Mouse (Mus musculus) thymus, postnatal 0 days (tissue): Measurements from ENCODE around the gene Tgif2. TPM values are rescaled to one million over a fixed set of nuclear protein-coding genes. Genes with fewer than 3 reads are reported as not detected.
"Not testable (repeated sequence)": the region's sequence is repeated elsewhere in the genome, so short reads cannot be mapped to it uniquely, and the experiment has no call there.

Experiments
- DNase-seq: peaks from one replicate; pipeline ENCODE4 v3.0.0-alpha.2; 2015; ENCODE audit warnings: low spot score
- polyA plus RNA-seq: library from polyadenylated mRNA; unstranded; fragments of >200 nt; fragmentation: Nextera tagmentation; extraction: Ambion mirVana; gene quantifications from 2 replicates; pipeline ENCODE4 v1.2.1, GENCODE M21; 2015

The Tgif2 gene
- polyA plus RNA-seq, 1 experiment from 2014 or later: 17.2 TPM

DNA sequence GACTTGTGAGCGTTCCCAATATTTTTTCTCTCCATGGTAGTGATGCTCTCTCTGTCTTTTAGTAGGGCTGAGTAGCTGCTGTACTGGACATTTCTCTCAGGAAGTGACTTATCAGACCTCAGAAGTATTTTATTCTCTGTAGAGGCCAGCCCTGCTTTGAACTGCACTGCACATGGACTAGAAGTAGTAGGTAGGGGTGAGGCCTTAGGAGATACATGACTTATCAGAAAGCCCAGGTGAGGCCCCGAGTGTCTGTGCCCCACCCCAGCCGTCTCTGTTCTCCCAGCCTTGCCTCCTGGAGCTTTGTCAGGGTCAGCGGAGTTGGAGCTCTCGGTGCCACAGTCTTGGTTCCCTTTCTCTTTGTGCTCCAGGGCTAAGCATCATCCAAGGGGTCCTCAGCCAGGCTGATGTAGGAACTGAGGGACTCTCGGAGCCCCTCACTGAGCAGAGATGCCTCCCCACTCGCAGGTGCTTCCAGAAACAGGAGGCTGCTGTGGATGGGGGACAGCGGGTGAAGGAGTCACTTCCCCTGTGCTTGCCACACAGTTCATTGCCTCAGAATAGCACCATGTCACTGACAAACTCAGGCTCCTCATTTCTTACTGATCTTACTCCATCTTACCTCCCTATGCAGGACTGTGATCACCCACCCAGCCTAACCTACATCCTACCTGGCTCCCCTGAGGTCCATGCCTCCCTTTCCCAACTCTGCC, 34.4 kb downstream of the Tgif2 start:
- no peak for DNase-seq

DNA sequence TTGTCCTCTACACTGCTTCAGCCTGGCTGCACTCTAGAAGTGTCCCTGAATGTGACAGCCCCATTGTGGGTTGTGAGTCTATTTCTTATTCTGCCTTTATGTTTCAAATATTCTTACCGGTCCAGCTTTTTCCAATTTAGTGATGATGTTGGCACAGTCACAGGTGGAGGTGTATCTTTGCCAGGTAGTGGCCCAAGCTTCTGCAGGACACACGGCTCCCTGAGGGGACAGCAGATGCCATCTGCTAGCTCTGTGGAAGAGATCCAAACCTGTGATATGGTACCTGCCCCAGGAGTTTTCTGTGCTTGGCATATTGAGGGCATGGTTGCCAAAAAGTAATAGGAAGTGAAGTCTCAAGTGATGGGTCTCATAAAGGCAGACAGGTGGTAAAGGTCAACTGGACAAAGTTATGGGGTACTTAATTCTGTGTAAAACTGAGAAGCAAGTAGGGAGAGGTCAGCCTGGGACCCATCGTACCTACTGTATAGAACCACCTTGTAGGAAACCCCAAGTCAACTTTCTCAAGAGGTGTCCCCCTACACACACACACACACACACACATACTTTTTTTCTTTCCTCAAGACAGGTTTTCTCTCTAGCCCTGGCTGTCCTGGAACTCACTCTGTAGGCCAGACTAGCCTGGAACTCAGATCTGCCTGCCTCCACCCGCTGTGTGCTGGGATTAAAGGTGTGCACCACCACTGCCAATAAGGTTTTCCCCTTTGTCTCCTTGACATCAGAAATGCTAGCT, 35.1 kb downstream of the Tgif2 start:
- DNase-seq: no peak

DNA sequence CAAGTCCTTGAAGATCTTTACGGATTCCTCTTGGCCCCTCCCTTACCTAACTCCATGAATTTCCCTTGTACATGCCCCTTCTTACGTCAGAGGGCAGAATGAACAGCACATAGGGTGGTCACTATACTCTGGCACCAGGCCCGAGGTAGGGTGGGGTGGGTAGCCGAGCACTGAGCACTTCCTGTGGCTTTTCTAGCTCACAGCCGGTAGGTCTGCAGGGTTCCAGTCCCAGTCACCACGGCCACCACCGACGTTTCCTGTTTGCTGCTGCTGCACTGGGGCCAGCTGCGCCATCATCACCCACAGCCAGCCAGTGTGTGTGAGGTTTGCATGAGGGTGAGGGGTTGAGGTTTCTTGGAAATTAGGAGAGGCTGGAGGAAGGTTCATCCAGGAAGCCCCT, 37.9 kb downstream of the Tgif2 start:
- peak; percentile 81 for DNase-seq

DNA sequence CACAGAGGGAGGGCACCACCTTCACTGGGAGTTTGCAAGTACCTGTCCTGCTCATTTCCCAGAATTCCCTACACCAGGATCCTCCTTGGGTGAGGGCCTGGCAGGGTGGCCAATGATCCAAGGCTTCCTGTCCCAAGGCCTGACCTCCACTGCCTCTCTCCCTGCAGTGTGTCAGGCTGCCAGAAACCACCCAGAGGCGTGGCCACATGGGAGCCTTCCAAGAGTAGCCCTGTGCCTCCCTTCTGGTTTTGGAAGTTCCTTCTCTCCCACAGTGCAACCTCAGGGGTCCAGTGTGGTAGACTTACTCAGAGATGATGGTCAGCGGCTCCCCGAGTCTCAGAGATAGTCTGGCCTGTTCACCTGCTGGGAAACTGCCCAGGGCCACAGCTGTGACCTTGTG, 39.7 kb downstream of the Tgif2 start:
- DNase-seq: no peak

DNA sequence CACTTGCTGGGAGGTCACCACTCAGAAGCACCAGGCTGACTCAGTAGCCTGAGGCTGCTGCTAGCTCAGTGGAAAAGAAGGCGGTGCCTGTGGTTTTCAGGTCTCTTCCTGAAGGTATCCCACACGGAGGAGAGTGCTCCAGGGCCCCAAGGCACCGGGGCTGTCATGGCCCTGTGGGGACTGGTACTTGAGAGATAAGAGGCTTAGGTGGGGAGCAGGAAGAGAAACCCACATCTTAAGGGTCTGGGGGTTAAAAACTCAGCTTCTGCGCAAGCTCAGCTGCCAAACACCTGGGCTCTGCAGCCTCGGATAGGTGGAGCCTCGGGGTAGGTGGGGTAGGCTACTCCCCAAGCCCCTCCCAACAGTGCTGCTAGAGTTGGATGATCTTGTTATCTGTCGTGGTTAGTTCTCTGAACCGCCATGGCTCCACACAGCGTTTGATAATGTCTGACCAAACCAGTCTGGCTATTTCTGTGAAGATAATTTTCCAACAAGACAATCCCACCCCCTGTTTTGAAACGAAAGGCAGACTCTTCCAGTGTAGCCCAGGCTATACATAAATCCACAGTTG, 42.7 kb downstream of the Tgif2 start:
- peak; percentile 96 for DNase-seq

DNA sequence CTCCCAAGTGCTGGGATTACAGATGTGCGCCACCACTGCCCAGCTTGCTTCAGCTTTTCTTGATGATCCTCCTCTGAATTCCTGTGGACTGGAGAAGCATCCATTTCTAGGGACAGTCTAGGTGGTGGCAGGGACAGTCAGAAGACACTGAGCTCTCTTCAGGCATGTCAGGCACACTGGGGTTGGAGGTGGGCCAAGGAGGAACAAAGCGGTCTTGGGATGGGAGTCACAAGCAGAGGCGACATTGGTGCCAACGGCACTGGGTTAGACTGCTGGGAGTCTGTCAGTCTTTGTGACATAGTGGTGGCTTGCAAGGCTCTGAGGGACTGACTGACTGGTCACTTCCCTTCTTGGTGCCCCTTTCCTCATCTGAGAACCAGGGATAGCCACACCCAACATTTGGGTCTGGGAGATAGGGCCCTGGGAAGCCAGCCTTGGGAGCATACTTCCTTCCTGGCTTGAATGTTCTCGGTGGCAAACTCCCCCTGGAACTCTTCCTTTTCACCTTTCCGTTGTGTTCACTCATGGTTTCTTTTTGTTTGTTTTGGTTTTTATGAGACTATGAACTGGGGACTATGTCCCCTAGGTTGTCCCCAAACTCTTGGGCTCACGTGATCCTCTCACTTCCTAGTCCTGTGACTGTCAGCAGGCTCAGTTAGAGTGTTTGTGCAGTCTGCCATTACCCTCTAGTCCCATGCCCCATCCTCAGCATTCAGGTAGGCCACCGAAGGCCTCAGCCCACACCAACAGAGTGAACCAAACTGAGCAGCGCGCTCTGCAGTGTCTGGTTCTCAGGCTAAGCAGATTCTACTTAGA, 44.8 kb downstream of the Tgif2 start:
- DNase-seq: peak; percentile 17

DNA sequence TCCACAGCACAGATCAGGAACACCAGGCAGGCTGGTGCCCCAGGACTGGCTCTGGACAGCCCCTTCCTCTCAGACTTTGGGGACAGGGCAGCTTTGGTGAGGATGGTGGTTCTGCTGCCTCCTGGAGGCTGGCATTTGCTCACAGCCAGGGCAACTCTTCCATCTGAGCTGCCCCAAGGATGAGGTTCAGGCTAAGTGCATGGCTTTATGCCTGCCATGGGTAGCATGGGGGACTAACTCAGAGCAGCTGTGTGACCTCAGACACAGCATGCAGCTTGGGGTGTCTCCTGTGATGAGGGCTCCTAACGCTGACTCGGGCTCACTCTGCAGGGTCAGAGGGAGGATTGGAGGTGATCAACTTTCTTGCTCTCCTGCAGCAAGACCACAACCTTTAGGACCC, 45.9 kb downstream of the Tgif2 start:
- DNase-seq: peak; percentile 57

DNA sequence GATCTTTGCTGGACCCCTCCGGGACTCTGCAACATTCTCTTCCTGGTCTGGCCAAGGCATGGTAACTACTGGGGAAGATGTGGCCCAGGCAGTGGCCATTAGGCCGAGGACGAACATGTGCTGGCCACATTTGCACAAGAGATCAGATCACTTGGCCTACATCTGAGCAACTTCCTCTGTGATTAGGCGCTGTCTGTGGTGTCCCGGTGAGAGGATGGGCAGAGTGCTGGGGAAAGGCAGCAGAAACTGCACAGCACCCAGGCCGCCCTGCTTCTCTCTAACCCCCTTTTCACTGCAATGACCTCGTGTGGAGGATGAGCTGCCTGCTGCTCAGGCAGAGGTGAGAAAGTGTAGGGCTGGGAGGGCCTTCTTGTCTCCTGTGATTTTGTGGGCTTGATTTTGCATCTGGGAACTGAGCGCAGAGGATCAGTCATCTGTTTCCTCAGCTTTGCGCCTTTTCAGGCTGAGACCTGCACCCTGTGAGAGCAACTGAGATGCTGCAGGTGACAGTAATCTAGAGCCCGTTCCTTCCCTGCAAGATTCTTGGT, 46.4 kb downstream of the Tgif2 start:
- peak; percentile 56 for DNase-seq

DNA sequence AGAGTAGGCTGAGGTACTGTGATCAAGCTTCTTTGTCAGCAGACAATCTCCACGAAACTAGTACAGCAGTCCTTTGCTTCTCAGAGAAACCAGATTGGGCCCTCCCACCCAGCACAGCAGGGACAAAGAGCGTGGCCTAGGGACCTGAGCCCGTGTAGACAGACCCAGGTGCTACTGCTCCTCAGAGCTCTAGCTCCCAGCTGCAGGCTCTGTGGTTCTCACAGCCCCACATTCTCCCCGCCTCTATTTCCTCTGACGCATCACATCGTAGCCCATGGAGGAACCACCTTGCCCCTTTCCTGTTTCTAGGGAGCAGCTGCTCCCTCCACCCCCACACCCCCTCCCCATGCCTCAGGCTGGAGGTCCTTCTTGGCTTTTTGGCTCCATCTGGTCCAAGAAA, 47.2 kb downstream of the Tgif2 start, which contains the start of gene Sla2:
TSS of gene Sla2 (minus strand) at position 176 of the 400 bp plus-strand sequence.
- peak; percentile 96 for DNase-seq

DNA sequence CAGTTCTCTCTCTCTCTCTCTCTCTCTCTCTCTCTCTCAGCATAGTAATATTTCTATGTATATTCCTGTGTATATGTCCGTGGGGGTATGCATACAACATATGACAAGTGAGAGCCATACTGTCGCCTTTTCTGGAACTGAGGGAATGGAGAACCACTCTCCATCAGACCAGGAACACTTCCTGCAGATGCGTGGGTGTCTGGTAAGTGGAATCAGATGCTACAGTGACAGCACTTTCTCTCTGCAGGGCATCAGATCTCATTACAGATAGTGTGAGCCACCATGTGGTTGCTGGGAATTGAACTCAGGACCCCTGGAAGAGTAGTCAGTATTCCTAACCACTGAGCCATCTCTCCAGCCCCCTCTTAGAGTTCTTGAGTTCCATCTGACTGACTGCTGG, 48.7 kb downstream of the Tgif2 start:
- no peak for DNase-seq

DNA sequence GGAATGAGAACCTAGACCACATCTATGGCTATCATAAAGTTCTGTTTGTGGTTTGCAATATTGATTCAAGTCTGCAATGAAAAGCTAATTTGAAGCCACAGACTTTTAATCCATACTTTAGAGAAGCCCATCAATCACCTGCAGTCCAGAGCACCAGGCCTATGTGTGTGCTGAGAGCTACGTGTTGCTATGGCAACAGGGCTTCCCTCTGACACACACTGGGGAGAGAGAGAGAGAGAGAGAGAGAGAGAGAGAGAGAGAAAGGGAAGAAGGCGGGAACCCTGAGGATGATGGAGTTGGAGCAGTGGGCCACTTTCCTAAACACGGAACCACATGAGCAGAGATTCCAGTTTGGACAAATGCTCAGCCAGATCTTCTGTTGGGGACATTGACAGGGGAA, 52.4 kb downstream of the Tgif2 start:
- DNase-seq: peak; percentile 29

DNA sequence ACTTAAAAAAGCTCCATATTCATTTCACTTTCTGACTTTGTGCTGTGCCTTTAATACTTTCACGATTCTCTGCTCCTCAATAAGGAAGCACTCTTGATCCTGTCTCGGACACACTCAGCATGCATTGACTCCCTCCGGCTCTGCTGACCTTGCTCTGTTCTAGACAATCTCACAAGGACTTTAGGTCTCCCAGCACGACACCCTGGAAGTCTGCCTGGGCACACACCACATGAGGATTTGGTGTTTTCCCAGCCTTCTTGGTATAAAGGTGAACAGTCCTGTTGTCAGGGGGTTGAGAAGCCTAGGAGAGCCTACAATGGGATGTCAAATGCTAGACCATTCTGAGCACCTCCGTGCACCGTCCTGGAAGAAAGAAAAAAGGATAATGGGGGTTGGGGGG, 53.0 kb downstream of the Tgif2 start:
- DNase-seq: no peak

DNA sequence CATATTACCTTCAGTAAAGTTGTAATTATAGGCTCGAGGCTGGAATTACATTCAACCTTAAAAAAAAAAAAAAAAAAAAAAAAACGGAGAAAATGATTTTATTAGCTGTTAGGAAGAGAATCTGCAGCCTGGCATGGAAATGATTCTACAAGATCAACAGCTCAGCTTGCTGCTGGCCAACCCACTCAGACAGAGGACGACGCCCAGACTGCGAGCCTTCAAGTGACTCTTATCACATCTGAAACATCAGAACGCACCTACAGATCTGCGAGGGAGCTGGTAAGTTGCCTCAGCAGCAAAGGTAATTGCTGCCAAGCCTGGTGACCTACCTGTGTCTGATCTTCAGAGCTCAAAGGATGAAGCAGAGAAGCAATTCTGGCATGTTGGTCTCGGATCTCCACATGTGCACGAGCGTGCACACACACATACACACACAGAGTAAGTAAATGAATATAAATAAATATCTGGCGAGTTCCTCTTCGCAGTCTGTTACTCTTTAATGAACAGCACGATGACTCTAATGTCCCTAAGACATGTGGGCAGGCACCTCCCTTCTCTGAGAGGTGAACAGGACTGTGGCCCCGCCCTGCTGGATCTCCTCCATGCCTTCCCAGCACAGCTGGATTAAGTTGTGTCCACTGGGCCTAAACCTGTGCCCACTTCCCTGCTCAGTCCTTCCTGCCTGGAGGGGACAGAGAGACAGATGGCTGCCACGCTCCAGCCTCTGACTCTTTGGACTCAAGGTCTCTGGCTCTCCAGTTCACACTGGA, 54.9 kb downstream of the Tgif2 start:
- DNase-seq: no peak

DNA sequence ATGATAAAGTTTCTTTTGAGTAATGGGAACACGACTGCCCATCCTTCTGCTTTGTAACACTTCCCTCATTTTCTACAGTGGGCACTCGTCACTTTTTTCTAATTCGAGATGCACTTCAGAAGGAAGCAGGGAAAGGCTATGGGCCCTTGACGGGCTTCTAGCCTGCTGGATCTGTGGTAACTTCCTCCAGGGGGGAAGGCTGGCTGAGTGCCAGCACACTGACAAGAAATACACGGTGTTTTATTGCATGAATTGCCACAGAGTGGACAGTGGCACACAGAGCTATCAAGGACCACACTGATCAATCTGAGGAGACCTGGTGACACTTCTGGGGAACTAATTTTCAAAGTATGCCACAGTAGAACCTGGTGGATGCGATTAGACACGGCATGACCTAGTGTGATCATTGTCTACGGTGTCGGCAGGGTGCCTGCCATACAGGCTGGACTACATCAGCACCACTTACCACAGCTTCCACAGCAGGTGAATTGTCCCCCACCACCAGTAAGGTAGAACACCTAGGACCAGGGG, 56.6 kb downstream of the Tgif2 start:
- no peak for DNase-seq

DNA sequence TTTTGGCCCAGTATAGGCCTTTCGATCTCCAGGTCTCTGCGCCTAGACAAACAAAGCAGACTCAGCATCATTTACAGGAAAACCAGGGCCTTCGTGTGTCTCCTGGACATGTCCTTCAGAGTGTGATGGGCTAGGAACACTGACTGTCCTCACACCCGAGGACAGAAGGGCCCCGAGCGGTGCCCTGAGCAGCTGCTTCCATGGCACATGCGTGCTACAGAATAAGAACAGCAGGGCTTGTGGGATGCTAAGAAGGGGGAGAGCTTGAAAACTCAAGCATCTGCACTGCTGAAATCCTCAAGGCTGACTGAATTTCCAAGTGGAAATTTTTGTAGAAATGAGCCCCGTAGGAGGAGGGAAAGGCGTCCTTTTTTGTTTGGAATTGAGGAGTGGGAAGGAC, 57.2 kb downstream of the Tgif2 start:
- DNase-seq: no peak

DNA sequence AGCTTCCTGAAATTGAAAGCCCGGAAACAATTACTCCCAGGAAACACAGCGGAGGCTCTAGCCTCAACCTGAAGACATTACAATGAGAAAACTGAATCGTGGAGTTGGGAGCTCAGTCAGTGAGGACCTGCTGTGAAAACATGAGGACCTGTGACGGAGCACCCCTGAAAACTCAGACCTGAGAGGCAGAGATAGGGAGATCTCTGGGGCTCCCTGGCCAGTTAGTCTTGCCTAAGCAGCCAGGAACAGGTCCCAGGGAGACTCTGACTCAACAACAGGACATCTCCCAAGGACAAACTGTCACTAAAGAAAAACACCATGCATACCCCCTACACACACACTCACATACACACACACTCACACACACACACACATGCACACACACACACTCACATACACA, 58.6 kb downstream of the Tgif2 start:
- DNase-seq: no peak

DNA sequence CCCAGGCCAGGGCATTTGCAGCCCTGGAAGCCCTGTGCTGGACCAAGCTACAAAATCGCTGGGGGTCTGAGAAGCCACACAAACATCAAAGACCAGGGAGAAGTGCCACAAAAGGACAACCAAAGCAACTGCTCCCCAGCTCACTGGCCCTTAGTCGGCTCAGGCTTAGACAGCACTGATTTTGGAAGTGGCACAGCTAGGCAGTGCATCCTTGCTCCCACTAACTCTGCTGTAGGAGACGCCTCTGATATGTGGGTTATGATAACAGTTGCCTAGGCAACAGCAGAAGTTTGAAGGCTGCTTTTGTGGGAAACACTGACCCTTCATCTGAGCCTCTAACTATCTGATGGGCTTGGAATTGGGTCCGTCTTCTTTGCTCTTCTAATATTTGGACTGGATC, 59.4 kb downstream of the Tgif2 start:
- DNase-seq: no peak

DNA sequence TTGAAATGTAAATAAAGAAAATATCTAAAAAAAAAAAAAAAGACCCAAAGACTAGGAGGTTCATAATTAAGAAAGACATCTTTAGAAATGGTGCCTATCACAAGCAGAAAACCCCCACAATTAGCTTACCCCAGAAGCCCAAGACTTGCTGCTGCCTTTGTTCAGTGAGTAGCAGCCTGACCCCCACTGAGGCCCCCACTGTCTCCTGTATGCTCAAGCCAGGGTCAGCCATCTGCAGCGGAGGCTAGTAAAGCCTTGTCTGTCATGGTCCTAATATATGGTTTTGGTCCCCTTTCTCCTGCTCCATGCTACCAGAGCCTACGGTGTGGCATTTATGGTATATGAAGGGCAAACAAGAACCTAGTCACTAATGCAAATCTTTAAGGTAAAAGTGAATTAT, 61.5 kb downstream of the Tgif2 start:
- no peak for DNase-seq

DNA sequence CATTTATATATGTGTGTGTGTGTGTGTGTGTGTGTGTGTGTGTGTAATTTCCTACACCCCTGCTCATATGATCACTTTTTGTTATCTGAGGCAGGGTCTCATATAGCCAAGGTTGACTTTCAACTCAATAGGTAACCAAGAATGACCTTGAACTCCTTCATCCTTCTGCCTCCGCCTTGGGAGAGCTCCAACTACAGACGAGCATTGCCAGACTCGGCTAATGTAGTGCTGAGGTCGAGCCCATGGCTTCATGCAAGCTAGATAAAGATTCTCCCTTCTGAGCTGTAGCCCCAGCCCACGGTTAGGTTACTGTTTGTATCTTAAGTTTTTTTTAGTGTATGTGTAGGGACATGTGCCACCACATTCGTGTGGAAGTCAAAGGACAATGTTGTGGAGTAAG, 62.1 kb downstream of the Tgif2 start:
- no peak for DNase-seq

DNA sequence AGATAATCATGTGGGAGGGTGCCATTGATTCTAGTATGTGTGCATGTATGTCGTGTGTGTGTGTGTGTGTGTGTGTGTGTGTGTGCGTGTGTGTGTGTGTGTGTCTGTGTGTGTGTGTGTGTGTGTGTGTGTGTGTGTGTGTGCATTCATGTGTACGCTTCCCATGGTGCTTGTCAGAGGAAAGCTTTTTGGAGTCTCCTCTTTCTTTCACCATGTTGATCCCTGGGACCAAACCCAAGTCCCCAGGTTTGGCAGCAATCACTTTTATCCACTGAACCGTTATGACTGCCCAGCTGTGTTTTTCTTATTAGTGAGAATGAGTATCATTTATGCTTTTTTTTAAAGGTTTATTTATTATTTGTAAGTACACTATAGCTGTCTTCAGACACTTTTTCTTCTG, 62.6 kb downstream of the Tgif2 start:
- not testable (repeated sequence) for DNase-seq
